Mouse (Mus musculus): ENCODE results near the gene Plekhh2. TPM values are rescaled to one million over a fixed set of nuclear protein-coding genes. Genes with fewer than 3 reads are reported as not detected.
A peak's percentile ranks its signal among the peaks of the same experiment; 100 is the strongest.

The Plekhh2 gene
- polyA plus RNA-seq, 1 experiment from 2014 or later = 8.8 TPM

DNA sequence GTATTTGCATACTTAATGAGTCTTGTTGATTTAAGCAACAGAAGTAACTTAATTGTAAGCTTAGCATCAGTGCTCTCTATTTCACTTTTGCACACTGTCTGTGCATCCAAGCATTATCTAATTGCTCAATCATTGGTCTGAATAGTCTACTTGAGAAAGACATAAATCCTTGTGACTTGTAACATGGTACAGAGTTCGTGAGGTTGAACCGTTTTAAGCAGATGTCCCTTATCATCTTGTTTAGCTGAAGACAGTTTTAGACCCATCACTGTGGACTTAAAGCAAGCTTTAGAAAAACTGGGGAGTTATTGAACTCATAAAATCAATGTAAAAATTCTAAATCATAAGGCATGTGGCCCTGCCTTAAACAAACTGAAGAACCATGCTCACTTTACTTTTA lies 14.1 kb upstream of the Plekhh2 start:
- Histone ChIP-seq H3K4me2 (replicated peaks) (no peak overlapping the region), H3K27me3 (no peaks in the 10 kb centered on the region), H3K9ac (no peak overlapping the region), H3K4me3 (no peak overlapping the region), H3K36me3 (no peaks in the 10 kb centered on the region), H3K4me1 (no peaks in the 10 kb centered on the region), H3K27ac (no peak overlapping the region), H3K9me3 (no peaks in the 10 kb centered on the region)
- ATAC-seq (ENCODE audit: low FRiP score, low read depth) = no peak
- WGBS = 71% methylated on average over 2 of the region's 2 CpGs

DNA sequence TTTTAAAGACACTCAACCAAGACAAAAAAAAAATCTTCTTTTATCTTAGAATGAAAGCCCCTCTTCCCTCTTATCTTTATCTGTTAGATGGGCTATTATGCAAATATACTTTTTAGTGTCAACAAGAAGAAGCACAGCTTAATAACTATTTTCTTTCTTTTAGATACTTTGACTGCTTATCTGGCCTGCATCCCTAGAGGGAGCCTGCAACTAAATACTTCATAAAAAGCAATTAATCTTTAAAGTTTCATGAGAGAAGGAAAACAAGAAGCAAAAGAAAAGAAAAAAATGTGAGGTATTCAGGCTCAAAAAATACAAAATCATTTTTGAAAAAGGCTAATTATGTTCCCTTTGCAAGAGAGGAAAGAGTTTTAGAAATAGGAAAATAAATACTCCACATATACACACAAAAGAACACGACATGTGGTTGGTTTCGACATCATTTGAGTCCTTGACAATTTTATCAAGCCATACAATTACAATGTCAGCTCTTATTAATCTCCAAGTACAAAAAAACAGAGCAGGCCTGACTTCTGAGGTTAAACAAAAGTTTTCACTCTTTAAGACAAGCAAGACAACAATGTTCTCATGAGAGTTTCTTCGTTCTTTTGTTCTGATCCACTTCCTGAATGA lies 13.6 kb upstream of the Plekhh2 start:
- no peak for ATAC-seq (ENCODE audit: low FRiP score, low read depth)

DNA sequence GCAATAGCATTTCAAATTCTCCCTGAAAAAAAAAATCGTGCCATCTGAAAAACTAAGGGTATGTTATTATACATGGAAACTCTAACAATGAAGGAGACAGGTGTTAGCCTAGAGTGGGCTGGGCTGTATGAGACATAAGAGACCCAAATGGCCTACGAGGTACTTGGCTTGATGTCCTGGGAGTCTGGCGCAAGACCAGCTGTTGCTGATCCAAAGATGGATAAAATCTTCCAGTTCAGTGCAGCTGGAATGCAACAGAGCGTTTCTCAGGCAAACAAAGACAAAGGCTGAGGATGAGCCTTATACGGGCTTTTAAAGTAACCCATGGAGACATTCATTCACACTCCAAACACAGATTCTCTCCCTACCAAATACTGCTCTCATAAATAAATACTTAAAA lies 13.1 kb upstream of the Plekhh2 start:
- Histone ChIP-seq H3K4me1 (no peaks in the 10 kb centered on the region), H3K9ac (no peak overlapping the region), H3K4me3 (no peak overlapping the region), H3K27me3 (no peaks in the 10 kb centered on the region), H3K9me3 (no peaks in the 10 kb centered on the region), H3K4me2 (replicated peaks) (no peak overlapping the region), H3K36me3 (no peaks in the 10 kb centered on the region), H3K27ac (no peak overlapping the region)
- 75% methylated on average over 5 of the region's 5 CpGs for WGBS
- no peak for ATAC-seq (ENCODE audit: low FRiP score, low read depth)

More for the DNA sequence above, 13.6 kb upstream of the Plekhh2 start:
- H3K36me3 ChIP-seq = no peaks in the 10 kb centered on the region
- WGBS = 86% methylated on average over 3 of the region's 3 CpGs
- H3K9me3 ChIP-seq = no peaks in the 10 kb centered on the region
- no peak overlapping the region for H3K27ac ChIP-seq
- no peak overlapping the region for H3K4me2 ChIP-seq (replicated peaks)
- H3K4me1 ChIP-seq = no peaks in the 10 kb centered on the region
- no peaks in the 10 kb centered on the region for H3K27me3 ChIP-seq
- H3K4me3 ChIP-seq = no peak overlapping the region
- no peak overlapping the region for H3K9ac ChIP-seq

DNA sequence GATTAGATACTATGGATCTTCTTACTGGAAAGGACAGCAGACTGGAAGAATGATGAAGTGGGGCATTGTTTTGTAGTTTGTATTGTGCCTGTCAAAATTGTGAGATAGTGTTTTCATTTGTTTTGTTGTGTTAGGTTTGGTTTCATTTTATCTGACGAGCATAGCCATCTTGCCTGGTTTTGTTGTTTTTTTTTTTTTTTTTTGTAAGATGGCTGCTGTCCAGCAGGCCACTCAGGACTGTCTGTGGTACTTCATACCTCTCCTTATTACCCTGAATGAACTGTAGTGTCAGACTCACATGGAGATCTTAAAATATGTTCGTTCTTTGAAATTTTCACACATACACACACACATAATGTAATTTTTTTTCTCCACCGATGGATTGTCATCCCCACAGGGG lies 9.4 kb upstream of the Plekhh2 start:
- H3K36me3 ChIP-seq = no peaks in the 10 kb centered on the region
- no peak overlapping the region for H3K27ac ChIP-seq
- no peak overlapping the region for H3K4me3 ChIP-seq
- WGBS = 82% methylated on average over 3 of the region's 3 CpGs
- no peak for ATAC-seq (ENCODE audit: low FRiP score, low read depth)
- no peak overlapping the region for H3K4me2 ChIP-seq (replicated peaks)
- H3K4me1 ChIP-seq = no peaks in the 10 kb centered on the region
- H3K9ac ChIP-seq = no peak overlapping the region
- H3K9me3 ChIP-seq = no peaks in the 10 kb centered on the region
- H3K27me3 ChIP-seq = no peaks in the 10 kb centered on the region

DNA sequence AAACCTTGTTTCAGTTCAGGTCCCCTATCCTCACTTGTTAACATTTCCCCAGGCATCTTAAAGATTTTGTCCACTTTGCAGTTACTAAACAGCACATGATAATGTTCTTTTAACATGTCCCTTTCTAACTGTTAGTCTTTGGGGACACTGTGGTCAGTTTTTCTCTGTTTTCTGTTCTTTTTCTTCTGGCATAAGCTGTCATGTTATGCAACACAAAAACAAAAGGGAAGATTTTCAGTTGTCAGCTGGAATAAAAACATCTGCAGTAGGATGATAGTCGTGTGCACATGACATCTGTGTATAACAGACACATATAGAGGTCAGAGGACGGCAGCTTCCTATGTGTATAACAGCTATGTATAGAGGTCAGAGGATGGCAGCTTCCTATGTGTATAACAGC lies 5.8 kb upstream of the Plekhh2 start:
- WGBS = 74% methylated on average over 2 of the region's 2 CpGs
- no peaks in the 10 kb centered on the region for H3K36me3 ChIP-seq
- no peak for ATAC-seq (ENCODE audit: low FRiP score, low read depth)

DNA sequence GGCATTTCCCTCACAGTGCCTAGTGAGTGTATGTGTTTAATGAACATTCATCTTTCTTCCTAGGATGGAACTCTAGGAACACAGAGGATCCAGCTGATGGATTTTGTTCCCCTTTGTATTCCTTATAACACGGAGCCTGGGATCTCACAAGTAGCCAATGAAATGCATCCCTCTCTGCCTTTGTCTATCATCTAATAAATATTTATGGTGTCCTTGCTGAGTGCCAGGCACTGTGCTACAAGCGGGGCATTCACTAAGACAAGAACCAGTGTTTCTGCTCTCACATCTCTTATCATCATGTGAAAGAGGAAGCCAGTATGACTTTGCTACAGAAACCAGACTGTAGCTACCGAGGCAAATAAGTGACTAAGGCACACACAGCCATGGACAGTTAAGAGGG lies 3.0 kb upstream of the Plekhh2 start:
- Histone ChIP-seq H3K36me3 (no peaks in the 10 kb centered on the region), H3K27me3 (no peaks in the 10 kb centered on the region), H3K27ac (no peak overlapping the region), H3K4me2 (replicated peaks) (no peak overlapping the region), H3K4me1 (peaks cover 21% of the 10 kb centered on the region), H3K9me3 (no peaks in the 10 kb centered on the region), H3K9ac (no peak overlapping the region), H3K4me3 (no peak overlapping the region)
- ATAC-seq (ENCODE audit: low FRiP score, low read depth) = no peak
- 82% methylated on average over 3 of the region's 3 CpGs for WGBS

More for the DNA sequence above, 5.8 kb upstream of the Plekhh2 start:
- Histone ChIP-seq H3K9ac (no peak overlapping the region), H3K27ac (no peak overlapping the region), H3K27me3 (no peaks in the 10 kb centered on the region), H3K4me2 (replicated peaks) (no peak overlapping the region), H3K4me3 (no peak overlapping the region), H3K4me1 (peaks cover 16% of the 10 kb centered on the region), H3K9me3 (no peaks in the 10 kb centered on the region)

DNA sequence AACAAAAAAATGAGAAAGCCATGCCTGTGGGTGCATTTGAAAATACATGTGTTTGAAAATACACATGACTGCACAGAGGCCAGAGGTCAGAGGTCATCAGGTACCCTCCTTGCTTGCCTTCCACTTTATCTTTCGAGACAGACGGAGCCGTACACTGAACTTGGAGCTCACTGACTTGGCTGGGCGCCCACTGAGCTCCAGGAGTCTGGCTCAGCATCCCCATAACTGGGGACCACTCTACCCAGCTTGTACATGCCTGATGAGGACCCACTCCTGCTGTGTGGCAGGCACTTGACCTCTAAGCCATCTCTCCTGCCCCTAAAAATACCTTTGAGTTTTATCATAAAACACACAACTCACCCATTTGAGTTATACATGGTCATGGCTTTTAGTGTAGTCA lies 2.5 kb upstream of the Plekhh2 start:
- H3K27me3 ChIP-seq = no peaks in the 10 kb centered on the region
- no peak for ATAC-seq (ENCODE audit: low FRiP score, low read depth)
- WGBS = 81% methylated on average over 4 of the region's 4 CpGs

DNA sequence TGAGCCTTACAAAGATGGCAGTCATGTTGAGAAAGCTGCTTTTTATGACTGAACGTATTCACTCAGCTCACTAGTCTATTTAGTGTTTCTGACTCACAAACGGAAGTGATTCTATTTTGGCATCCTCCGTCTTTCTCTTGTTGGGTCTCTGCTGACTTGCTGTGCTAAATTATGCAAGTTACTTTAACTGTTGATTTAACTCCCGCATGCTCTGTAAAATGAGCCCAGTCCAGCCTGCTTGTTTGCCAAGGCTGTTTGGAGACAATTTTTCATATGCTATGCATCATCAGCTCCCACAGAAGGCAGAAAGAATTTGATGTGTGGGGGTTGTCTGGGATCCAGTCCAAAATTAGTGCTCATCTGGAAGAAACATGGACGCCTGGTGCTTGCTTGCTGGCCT lies 1.3 kb upstream of the Plekhh2 start:
- Histone ChIP-seq H3K4me2 (replicated peaks) (no peak overlapping the region), H3K9ac (no peak overlapping the region), H3K4me3 (no peak overlapping the region), H3K4me1 (peaks cover 21% of the 10 kb centered on the region), H3K27ac (peak overlapping the region; percentile 73; the same call in 1 of the 2 replicates), H3K36me3 (no peaks in the 10 kb centered on the region), H3K9me3 (no peaks in the 10 kb centered on the region), H3K27me3 (no peaks in the 10 kb centered on the region)
- ATAC-seq (ENCODE audit: low FRiP score, low read depth) = peak; percentile 33; the same call in 1 of the 2 replicates
- WGBS = 40% methylated on average over 5 of the region's 5 CpGs

More for the DNA sequence above, 2.5 kb upstream of the Plekhh2 start:
- Histone ChIP-seq H3K9me3 (no peaks in the 10 kb centered on the region), H3K4me3 (no peak overlapping the region), H3K9ac (no peak overlapping the region), H3K4me2 (replicated peaks) (no peak overlapping the region), H3K27ac (no peak overlapping the region), H3K4me1 (peaks cover 21% of the 10 kb centered on the region), H3K36me3 (no peaks in the 10 kb centered on the region)

GRCm38 (mm10) chr17:84510961-84511639 lies 595 bp upstream of the Plekhh2 start:
- H3K9ac ChIP-seq = peak overlapping the region; percentile 92; the same call in 1 of the 2 replicates
- H3K36me3 ChIP-seq = no peaks in the 10 kb centered on the region
- H3K9me3 ChIP-seq = no peaks in the 10 kb centered on the region
- H3K4me1 ChIP-seq = peaks cover 21% of the 10 kb centered on the region
- H3K27ac ChIP-seq = peak overlapping the region; percentile 73; the same call in 1 of the 2 replicates
- no peaks in the 10 kb centered on the region for H3K27me3 ChIP-seq
- WGBS = 21% methylated on average over 11 of the region's 11 CpGs
- no peak; the same call in 1 of the 2 replicates for ATAC-seq (ENCODE audit: low FRiP score, low read depth)
- peak overlapping the region; percentile 81 for H3K4me3 ChIP-seq
- H3K4me2 ChIP-seq (replicated peaks) = peak overlapping the region; percentile 86

DNA sequence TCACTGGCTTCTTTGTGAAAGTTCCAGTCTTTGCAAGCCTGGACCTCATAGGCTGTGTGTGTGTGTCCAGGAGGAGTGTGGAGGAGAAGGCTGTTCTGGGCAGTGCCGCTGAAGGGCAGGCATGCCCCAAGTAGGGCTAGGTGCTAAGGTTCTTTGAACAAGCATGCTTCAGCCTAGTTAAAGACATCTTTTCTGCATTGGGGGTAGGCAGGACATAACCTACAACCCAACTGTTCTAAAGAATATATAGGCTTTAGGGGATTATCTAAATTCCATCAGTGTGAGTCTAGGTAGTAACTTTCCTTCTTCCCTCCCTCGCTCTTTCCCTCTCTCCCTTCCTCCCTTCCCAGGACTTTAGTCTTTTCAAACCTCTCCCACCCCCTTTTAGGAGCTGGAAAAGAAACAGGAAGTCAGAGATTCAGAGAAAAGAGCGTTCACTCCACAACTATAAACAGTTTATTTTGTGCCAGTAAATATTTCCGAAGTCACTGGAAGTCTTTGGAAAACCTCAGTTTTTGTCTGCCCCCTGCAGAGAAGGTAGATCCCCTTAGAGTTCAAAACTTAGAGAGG lies 906 bp downstream of the Plekhh2 start:
- H3K9me3 ChIP-seq = no peaks in the 10 kb centered on the region
- H3K4me3 ChIP-seq = peak overlapping the region; percentile 81
- H3K36me3 ChIP-seq = no peaks in the 10 kb centered on the region
- H3K4me1 ChIP-seq = peaks cover 21% of the 10 kb centered on the region
- H3K4me2 ChIP-seq (replicated peaks) = peak overlapping the region; percentile 86
- 0 out of 2 replicates have a peak, but pooled peaks have one; percentile 29 for ATAC-seq (ENCODE audit: low FRiP score, low read depth)
- H3K27ac ChIP-seq = peak overlapping the region; percentile 73; the same call in 1 of the 2 replicates
- WGBS = 12% methylated on average over 4 of the region's 4 CpGs
- H3K27me3 ChIP-seq = no peaks in the 10 kb centered on the region
- H3K9ac ChIP-seq = peak overlapping the region; percentile 92

GRCm38 (mm10) chr17:84515901-84516300 lies 4.2 kb downstream of the Plekhh2 start:
- no peak overlapping the region for H3K27ac ChIP-seq
- H3K27me3 ChIP-seq = no peaks in the 10 kb centered on the region
- H3K9me3 ChIP-seq = no peaks in the 10 kb centered on the region
- 83% methylated on average over 5 of the region's 5 CpGs for WGBS
- H3K9ac ChIP-seq = no peak overlapping the region
- H3K36me3 ChIP-seq = no peaks in the 10 kb centered on the region
- no peak for ATAC-seq (ENCODE audit: low FRiP score, low read depth)
- H3K4me1 ChIP-seq = peaks cover 6% of the 10 kb centered on the region
- no peak overlapping the region for H3K4me2 ChIP-seq (replicated peaks)
- no peak overlapping the region for H3K4me3 ChIP-seq

GRCm38 (mm10) chr17:84519346-84519745 lies 7.7 kb downstream of the Plekhh2 start:
- Histone ChIP-seq H3K36me3 (peaks cover 4% of the 10 kb centered on the region), H3K4me2 (replicated peaks) (no peak overlapping the region), H3K9me3 (no peaks in the 10 kb centered on the region), H3K9ac (no peak overlapping the region), H3K4me3 (no peak overlapping the region), H3K27ac (no peak overlapping the region), H3K27me3 (no peaks in the 10 kb centered on the region), H3K4me1 (no peaks in the 10 kb centered on the region)
- ATAC-seq (ENCODE audit: low FRiP score, low read depth) = no peak
- WGBS = 83% methylated on average over 3 of the region's 3 CpGs

All from limb, embryonic 13.5 days (tissue).